8 mouse cellular contexts compared by ENCODE assay signal in the genomic region with DNA sequence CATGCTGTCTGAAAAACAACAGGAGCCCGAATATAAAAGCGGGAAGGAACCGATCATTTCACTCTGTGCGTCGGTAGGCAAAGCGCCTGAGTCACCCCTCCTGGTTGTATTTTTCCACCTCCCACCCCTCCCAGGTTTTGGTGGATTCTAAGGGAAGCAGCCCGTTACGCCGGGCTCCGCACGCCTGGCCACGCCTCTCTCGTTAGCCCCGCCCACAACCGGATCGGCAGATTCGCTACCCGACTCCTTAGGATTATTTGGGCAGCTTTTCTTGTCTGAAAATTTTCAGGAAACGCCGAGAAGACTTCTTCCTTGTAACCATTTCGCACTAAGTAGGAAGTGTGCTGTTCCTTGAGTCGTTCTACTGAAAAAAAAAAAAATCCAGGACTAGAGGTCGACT. TPM values are rescaled to one million over a fixed set of nuclear protein-coding genes. Genes with fewer than 3 reads are reported as not detected.
DNase-seq lines count a peak whose midpoint lies in the region; ATAC-seq lines count a peak whose summit lies in the region.

A gene (plus strand): TSS at position 245 of the 400 bp plus-strand sequence.

- ATAC-seq in megakaryocyte progenitor cell, adult 5-6 weeks (replicated peaks; ENCODE audit: poor library complexity): peak; percentile 54

- DNase-seq in adrenal gland, adult (ENCODE audit: inconsistent age in 2 of 2, low spot score in 1 of 2): peak; percentile 93 to 97
- DNase-seq in embryo, embryonic 10 days (ENCODE audit: low spot score): peak; percentile 90
- DNase-seq in gastrocnemius, postnatal 10 days: peak; percentile 93
- DNase-seq in induced T-regulatory cell, adult 2 months (ENCODE audit: low read depth): peak; percentile 92
- DNase-seq in left cerebral cortex, postnatal 10 days (ENCODE audit: extremely low spot score in 1 of 2, low spot score in 2 of 2): peak; percentile 85 to 95
- DNase-seq in right cerebral cortex, postnatal 25 days: peak; percentile 86
- DNase-seq in urinary bladder, postnatal 36 days (ENCODE audit: low spot score in 2 of 2): peak; percentile 81 to 88

- intact Hi-C loops in left cerebral cortex, postnatal 10 days (cut with DNase I): no loop called here

RNA-seq across cellular contexts. Expression of the gene that starts here (rescaled TPM):
- 10 to 100 TPM; 21.2 to 26.2 TPM for total RNA-seq in gastrocnemius, postnatal 10 days (2021)
- 10 to 100 TPM; 35.0 to 40.9 TPM for total RNA-seq in left cerebral cortex, postnatal 10 days (2021)
- 54.7 and 67.2 TPM in 2 replicates for total RNA-seq in megakaryocyte progenitor cell, adult 5-6 weeks (2015)
- total RNA-seq in megakaryocyte progenitor cell, adult 5-6 weeks (2017): 9.7 and 13.6 TPM in 2 replicates

Comparison
In these comparisons a context has a peak if more than half of its experiments do, and no peak if none do; other contexts are left out.
1. Peak in every context shown above with its lines: DNase-seq and ATAC-seq.